Mouse (Mus musculus): Measurements from ENCODE around the gene Neil1.

The Neil1 gene

GRCm38 (mm10) chr9:57139110-57139509, 9.0 kb downstream of the Neil1 start:
- DNase-seq (ENCODE audit: low spot score), result no peak

GRCm38 (mm10) chr9:57138507-57138906, 9.6 kb downstream of the Neil1 start:
- no peak for DNase-seq (ENCODE audit: low spot score)

GRCm38 (mm10) chr9:57137777-57138176, 10.3 kb downstream of the Neil1 start:
- no peak for DNase-seq (ENCODE audit: low spot score)

GRCm38 (mm10) chr9:57137246-57137645, 10.9 kb downstream of the Neil1 start:
- DNase-seq (ENCODE audit: low spot score), result peak; percentile 86

GRCm38 (mm10) chr9:57130577-57131433, 17.3 kb downstream of the Neil1 start, which contains the start of gene Man2c1:
Gene Man2c1 (plus strand): TSS chr9:57130690.
- DNase-seq (ENCODE audit: low spot score), result peak; percentile 96

- DNase-seq (ENCODE audit: low spot score), result peak; percentile 22
Observed at GRCm38 (mm10) chr9:57129641-57130040, 18.5 kb downstream of the Neil1 start.

GRCm38 (mm10) chr9:57117261-57117755, 30.8 kb downstream of the Neil1 start:
- DNase-seq (ENCODE audit: low spot score), result no peak
